Mouse (Mus musculus) olfactory bulb, adult 2 months (tissue): ENCODE measurements around the gene Rps6kl1.

Experiments used
- CTCF ChIP-seq: fragments of 200-500 bp; IDR thresholded peaks from 2 replicates; pipeline ENCODE4 v1.5.1; 2012; ENCODE audit warnings: low read depth, mild to moderate bottlenecking, low read length, moderate library complexity; ENCODE audit not compliant: insufficient read depth
- POLR2A ChIP-seq: fragments of 200-500 bp; IDR thresholded peaks from 2 replicates; pipeline ENCODE4 v1.6.1; 2012; ENCODE audit warnings: mild to moderate bottlenecking, low read depth, low read length, moderate library complexity; ENCODE audit not compliant: insufficient read depth

DNA sequence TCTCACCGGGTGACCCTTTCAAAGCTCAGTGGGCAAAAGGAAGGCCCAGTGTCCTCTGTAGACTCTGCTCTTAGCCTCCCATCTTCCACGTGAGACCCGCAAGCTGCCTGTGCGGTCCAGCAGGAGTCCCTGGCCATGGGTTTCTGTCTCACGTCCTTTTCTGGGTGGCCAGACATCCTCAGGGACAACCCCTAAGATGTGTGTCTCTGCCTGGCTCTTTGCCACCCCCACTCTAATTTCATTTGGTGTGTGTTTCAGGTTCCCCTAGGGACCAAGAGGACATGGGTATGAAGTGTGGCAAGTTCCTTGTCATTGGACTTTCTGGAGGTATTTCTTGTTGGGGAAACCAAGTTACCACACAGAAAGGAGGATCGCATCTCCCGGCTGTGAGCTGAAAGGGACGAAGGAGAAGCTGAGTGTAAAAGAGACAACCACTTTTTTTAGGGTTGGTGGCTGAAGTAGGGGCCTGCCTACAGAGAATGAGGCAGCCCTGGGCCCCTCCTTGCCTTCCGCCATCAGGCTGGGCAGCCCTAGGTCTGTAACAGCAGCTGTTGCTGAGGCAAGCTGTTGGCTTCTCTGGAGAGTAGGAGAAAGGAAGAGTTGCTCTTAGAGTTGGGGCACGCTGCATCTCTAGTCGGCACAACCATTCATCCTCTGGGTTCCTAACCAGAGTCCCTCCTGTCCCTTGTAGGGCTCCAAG is 43.0 kb upstream of the Rps6kl1 start:
- TF ChIP-seq CTCF (no peak), POLR2A (no peak)
